Mouse (Mus musculus) CD4-positive, CD25-positive, alpha-beta regulatory T cell (primary cell): Measurements from ENCODE around the gene Fut4. TPM values are rescaled to one million over a fixed set of nuclear protein-coding genes. Genes with fewer than 3 reads are reported as not detected.

Experiments
- polyA plus RNA-seq: library from polyadenylated mRNA; unstranded; fragments of 100-300 nt; shearing (Covaris generic); gene quantifications from one replicate; pipeline ENCODE4 v1.2.1, GENCODE M21; 2017

The Fut4 gene
- polyA plus RNA-seq: 0.14 TPM

GRCm38 (mm10) chr9:14752001-14752522, at the start of gene Fut4:
Gene Fut4 (minus strand): TSS chr9:14752393.

GRCm38 (mm10) chr9:14784039-14785002, 32.1 kb upstream of the Fut4 start, which contains the start of the genes Mre11a and Ankrd49:
Gene Mre11a (plus strand): TSS chr9:14784654.
Gene Ankrd49 (minus strand): TSS chr9:14784856.

DNA sequence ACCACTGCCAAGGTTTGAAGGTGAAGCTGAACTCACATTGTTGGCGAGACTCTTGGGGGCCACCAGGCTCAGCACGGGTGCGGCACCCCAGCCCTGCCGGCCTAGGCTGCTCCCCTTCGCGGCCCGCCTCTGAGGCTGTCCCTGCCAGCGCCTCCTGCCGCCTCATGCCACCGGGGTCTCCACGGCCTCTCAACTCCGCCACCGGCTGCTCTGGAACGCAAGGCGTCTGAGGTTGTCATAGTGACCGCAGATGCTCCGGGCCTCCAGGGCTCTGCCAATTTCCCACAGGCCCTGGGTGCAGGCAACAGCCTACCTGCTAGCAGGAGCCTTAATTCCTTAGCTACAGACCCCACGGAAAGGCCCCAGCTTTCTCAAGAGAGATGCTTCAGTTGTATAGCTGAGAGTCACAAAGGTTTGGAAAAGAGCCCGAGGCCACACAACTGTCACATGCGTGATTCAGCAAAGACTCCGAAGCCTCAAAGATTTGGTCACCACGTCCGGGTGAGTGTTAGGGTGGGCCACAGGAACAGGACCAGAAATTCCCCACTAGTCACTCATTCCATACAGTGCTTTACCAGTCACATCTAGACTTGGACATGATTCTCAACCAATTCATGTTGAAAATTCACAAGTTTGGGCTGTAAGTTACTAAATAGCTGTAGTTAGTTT, 18.7 kb upstream of the Fut4 start, which contains the start of gene 1700012B09Rik:
1700012B09Rik (minus strand) TSS at position 228 of the 669 bp plus-strand sequence.

GRCm38 (mm10) chr9:14740151-14740924, 11.9 kb downstream of the Fut4 start, which contains the start of gene Piwil4:
Gene Piwil4 (minus strand): TSS chr9:14740733.

Other genes with a start within 250 kb of the Fut4 start
- 0.07 TPM for gene Amotl1, start 107.3 kb downstream of the Fut4 start, polyA plus RNA-seq
- 0.11 TPM for gene Piwil4, start 11.7 kb downstream of the Fut4 start, polyA plus RNA-seq
- gene 1700012B09Rik, start 18.6 kb upstream of the Fut4 start, polyA plus RNA-seq: not detected
- gene Mre11a, start 32.3 kb upstream of the Fut4 start, polyA plus RNA-seq: 38.5 TPM
- 27.7 TPM for gene Ankrd49, start 32.5 kb upstream of the Fut4 start, polyA plus RNA-seq
- 183 TPM for gene Gpr83, start 107.8 kb upstream of the Fut4 start, polyA plus RNA-seq
- gene Izumo1r, start 151.6 kb upstream of the Fut4 start, polyA plus RNA-seq: 891 TPM